Mouse (Mus musculus): Measurements from ENCODE around the gene Pdf. TPM values are rescaled to one million over a fixed set of nuclear protein-coding genes. Genes with fewer than 3 reads are reported as not detected.
"Not testable (repeated sequence)": the region's sequence is repeated elsewhere in the genome, so short reads cannot be mapped to it uniquely, and the experiment has no call there.

Pdf gene
- polyA plus RNA-seq, 1 experiment from 2014 or later: 45.8 TPM

DNA sequence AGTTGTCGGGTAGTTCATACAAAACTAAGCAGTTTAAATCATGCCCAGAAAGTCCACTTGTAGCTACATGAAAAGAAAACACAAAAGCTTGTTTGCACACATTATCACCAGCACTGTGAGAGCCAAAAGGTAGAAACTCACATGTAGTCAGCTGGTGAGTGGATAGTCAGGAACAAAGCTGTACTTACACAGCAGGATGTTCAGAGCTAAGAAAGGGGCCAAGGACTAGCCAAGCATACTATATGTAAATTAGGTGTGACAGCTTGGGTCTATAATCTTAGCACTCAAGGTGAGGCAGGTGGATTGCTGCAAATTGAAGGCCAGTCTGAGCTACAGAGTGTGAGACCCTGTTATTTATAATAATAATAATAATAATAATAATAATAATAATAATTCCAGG, 14.2 kb upstream of the Pdf start:
- peaks cover 25% of the 10 kb centered on the region for H3K36me3 ChIP-seq
- no peaks in the 10 kb centered on the region for H3K9me3 ChIP-seq (replicated peaks)
- no peak overlapping the region for H3K9ac ChIP-seq
- peaks cover 4% of the 10 kb centered on the region for H3K4me1 ChIP-seq
- H3K27ac ChIP-seq: no peak overlapping the region
- ATAC-seq (ENCODE audit: low FRiP score): no peak
- 92% methylated on average over 1 of the region's 1 CpGs for WGBS
- no peaks in the 10 kb centered on the region for H3K27me3 ChIP-seq
- no peak overlapping the region for H3K4me3 ChIP-seq
- H3K4me2 ChIP-seq (replicated peaks): no peak overlapping the region

DNA sequence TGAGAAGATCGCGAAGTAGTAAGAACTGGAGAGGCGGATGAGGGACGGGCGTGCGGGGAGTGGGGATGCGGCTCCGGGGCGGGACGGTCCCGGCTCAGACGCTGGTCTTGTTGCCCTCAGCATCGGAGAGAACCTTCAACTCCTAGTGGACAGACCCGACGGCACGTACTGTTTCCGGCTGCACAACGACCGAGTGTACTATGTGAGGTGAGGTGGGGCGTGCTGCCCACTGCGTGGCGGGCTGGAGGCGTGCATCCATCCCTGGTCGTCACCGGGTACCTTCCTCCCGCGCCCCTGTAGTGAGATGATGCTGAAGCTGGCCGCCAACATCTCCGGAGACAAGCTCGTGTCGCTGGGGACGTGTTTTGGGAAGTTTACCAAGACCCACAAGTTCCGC, 8.6 kb upstream of the Pdf start:
- Histone ChIP-seq H3K4me3 (peak overlapping the region; percentile 96), H3K27ac (no peak overlapping the region; the same call in 1 of the 2 replicates), H3K9ac (peak overlapping the region; percentile 87), H3K36me3 (peaks cover 49% of the 10 kb centered on the region), H3K4me2 (replicated peaks) (peak overlapping the region; percentile 97), H3K27me3 (no peaks in the 10 kb centered on the region), H3K9me3 (replicated peaks) (no peaks in the 10 kb centered on the region), H3K4me1 (peaks cover 22% of the 10 kb centered on the region)
- WGBS: under 1% methylated on average over 33 of the region's 33 CpGs
- peak; percentile 80 for ATAC-seq (ENCODE audit: low FRiP score)

DNA sequence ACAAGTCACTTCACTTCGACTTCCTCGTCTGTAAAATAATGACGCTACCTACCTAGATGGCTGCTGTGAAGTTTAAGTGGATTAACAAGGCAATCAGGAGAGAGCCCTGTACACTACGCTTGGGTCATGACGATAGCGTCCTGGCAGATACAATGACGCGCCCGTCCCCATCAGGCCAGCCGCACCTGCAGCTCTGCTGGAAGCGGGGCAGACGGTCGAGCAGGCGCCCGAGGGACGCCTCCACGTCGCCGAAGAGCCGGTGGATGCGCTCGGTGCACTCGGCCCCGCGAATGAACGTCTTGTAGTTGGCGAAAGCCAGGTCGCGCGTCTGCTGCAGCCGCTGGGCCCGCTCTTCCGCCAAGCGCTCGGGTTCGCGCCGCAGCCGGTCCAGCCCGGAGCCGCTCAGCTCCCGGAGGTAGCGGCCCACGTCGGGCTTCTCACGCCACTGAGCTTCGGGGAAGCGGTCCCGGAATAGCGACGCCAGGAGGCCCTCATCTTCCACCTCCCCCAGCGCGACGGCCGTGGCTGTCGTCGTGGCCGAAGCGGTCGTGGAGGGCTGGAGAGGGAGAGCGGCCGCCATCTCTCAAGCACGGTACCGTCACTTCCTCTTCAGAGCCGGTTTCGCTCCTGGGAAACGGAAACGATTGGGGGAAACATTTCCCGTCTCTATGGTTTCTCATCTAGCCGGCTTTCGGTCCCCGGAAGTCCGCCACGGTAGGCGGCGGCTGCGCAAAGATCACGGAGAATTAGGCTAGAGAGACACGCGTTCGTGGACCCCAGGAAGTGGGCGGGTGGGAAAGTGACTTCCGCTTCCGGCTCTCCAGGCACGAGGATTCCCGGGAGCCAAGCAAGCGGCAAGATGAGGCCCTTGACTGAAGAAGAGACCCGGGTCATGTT, 7.9 kb upstream of the Pdf start, which contains the start of the genes Cog8 and Nip7:
TSS of gene Cog8 (minus strand) at position 614 of the 897 bp plus-strand sequence.
TSS of gene Nip7 (plus strand) at position 802 of the 897 bp plus-strand sequence.
- WGBS: under 1% methylated on average over 88 of the region's 88 CpGs
- Histone ChIP-seq H3K9me3 (replicated peaks) (no peaks in the 10 kb centered on the region), H3K27me3 (no peaks in the 10 kb centered on the region), H3K36me3 (peaks cover 55% of the 10 kb centered on the region), H3K4me2 (replicated peaks) (peak within 1 kb of the TSS; percentile 97), H3K4me3 (peak within 1 kb of the TSS; percentile 96), H3K4me1 (peaks cover 22% of the 10 kb centered on the region), H3K9ac (peak within 1 kb of the TSS; percentile 87), H3K27ac (peak within 1 kb of the TSS; percentile 69)
- peak; percentile 95 for ATAC-seq (ENCODE audit: low FRiP score)

DNA sequence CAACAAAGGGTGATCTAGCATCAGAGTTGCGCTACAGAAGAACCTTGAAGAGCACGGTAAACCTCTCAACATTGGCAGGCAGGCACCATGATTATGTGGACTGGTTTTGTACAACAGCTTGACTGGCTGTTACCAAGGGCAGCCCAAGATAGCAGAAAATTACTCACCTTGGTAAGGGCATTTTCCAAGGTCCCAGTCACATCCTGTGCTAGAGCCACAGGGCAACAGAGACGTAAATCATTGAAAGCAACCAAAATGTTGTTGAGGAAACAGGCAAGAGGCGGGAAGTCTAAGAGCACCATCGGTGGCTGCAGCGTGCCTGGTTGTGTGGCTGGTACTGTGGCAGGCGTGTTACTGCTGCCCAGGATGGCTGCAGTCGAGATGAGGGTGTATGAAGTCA, 3.6 kb upstream of the Pdf start:
- Histone ChIP-seq H3K36me3 (peaks cover 53% of the 10 kb centered on the region), H3K27ac (no peak overlapping the region), H3K27me3 (no peaks in the 10 kb centered on the region), H3K9me3 (replicated peaks) (no peaks in the 10 kb centered on the region), H3K9ac (no peak overlapping the region), H3K4me2 (replicated peaks) (no peak overlapping the region), H3K4me1 (peaks cover 31% of the 10 kb centered on the region), H3K4me3 (no peak overlapping the region)
- WGBS: 97% methylated on average over 8 of the region's 8 CpGs
- ATAC-seq (ENCODE audit: low FRiP score): no peak

DNA sequence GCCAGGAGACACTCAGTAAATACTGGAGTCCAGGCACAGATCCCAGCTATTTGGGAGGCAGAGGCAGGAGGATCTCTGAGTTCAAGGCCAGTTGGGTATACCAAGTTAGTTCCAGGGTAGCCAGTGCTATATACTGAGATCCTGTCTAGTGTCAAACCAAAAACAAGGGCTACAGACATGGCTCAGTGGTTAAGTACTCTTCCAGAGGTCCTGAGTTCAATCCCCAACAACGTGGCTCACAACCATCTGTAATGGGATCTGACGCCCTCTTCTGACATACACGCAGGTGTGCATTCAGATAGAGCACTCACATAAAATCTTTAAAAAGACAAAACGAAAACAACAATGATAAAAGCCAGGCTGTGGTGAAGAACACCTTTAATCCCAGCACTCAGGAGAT, 1.1 kb upstream of the Pdf start:
- Histone ChIP-seq H3K9me3 (replicated peaks) (no peaks in the 10 kb centered on the region), H3K36me3 (peaks cover 78% of the 10 kb centered on the region), H3K27me3 (no peaks in the 10 kb centered on the region), H3K9ac (no peak overlapping the region), H3K4me3 (peak overlapping the region; percentile 87), H3K4me2 (replicated peaks) (peak overlapping the region; percentile 92), H3K4me1 (peaks cover 20% of the 10 kb centered on the region), H3K27ac (no peak overlapping the region)
- WGBS: 97% methylated on average over 4 of the region's 4 CpGs
- no peak for ATAC-seq (ENCODE audit: low FRiP score)

DNA sequence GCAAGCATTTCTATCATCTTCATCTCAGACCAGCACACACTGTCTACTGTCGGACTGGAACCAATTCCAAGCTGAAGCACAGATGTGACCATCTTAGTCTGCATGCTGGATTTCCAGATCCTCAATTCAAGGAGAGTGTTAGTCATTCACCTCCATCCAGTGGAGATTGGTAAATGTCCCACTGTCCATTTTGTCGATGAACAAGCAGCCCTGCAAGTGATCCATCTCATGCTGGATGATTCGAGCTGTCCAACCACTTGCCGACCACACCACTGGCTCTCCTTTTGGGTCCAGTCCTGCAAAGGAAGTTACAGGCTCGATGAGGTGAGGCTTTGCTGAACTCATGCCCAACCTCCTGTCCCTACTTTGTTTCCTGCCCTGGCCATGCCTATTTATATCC, 1.4 kb downstream of the Pdf start:
- no peak overlapping the region for H3K27ac ChIP-seq
- no peak overlapping the region for H3K9ac ChIP-seq
- H3K27me3 ChIP-seq: no peaks in the 10 kb centered on the region
- H3K4me3 ChIP-seq: no peak overlapping the region
- peaks cover 20% of the 10 kb centered on the region for H3K4me1 ChIP-seq
- H3K36me3 ChIP-seq: peaks cover 80% of the 10 kb centered on the region
- H3K9me3 ChIP-seq (replicated peaks): no peaks in the 10 kb centered on the region
- no peak for ATAC-seq (ENCODE audit: low FRiP score)
- WGBS: 91% methylated on average over 5 of the region's 5 CpGs
- H3K4me2 ChIP-seq (replicated peaks): peak overlapping the region; percentile 92; the same call in 1 of the 2 replicates

DNA sequence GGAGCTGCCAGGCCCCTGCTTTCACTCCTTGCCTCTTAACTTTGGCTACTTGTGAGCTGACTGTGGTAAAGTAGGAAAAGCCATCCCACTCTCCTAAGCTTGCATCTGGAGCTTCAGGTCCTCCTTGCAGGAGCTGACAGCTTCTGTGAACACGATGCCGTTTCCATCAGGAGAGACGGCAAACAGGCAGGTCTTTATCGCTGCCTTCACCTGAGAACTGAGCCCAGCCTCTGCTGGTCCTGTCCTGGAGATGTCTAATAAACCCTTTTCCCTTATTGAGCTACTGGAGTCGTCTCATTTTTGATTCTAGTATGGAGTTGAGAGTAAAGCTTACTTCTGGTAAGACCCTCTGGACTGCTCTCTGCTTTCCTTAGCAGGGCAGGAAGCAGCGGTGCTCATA, 2.9 kb downstream of the Pdf start:
- Histone ChIP-seq H3K27me3 (no peaks in the 10 kb centered on the region), H3K9ac (no peak overlapping the region), H3K4me3 (no peak overlapping the region), H3K9me3 (replicated peaks) (no peaks in the 10 kb centered on the region), H3K27ac (no peak overlapping the region), H3K36me3 (peaks cover 80% of the 10 kb centered on the region), H3K4me2 (replicated peaks) (no peak overlapping the region), H3K4me1 (peaks cover 20% of the 10 kb centered on the region)
- 93% methylated on average over 6 of the region's 6 CpGs for WGBS
- ATAC-seq (ENCODE audit: low FRiP score): no peak

DNA sequence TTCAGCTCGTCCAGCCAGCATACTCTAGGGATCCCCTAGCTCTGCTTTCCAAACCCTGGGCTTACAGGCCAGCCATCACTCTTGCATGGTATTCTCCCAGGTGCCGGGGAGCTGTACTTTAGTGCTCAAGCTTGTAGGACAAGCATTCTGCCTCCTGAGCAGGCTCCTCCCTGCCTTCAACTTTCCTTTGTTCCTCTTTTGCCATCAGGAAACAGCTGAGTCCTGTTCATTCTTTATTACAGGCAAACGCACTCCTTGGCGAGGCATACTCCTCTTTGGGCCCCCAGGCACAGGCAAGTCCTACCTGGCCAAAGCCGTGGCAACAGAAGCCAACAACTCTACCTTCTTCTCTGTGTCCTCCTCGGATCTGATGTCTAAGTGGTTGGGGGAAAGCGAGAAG, 7.8 kb downstream of the Pdf start:
- H3K27ac ChIP-seq: no peak overlapping the region
- 83% methylated on average over 7 of the region's 7 CpGs for WGBS
- H3K9me3 ChIP-seq (replicated peaks): no peaks in the 10 kb centered on the region
- ATAC-seq (ENCODE audit: low FRiP score): no peak
- no peaks in the 10 kb centered on the region for H3K4me1 ChIP-seq
- H3K36me3 ChIP-seq: peaks cover 83% of the 10 kb centered on the region
- no peak overlapping the region for H3K4me2 ChIP-seq (replicated peaks)
- no peak overlapping the region for H3K4me3 ChIP-seq
- no peaks in the 10 kb centered on the region for H3K27me3 ChIP-seq
- no peak overlapping the region for H3K9ac ChIP-seq

DNA sequence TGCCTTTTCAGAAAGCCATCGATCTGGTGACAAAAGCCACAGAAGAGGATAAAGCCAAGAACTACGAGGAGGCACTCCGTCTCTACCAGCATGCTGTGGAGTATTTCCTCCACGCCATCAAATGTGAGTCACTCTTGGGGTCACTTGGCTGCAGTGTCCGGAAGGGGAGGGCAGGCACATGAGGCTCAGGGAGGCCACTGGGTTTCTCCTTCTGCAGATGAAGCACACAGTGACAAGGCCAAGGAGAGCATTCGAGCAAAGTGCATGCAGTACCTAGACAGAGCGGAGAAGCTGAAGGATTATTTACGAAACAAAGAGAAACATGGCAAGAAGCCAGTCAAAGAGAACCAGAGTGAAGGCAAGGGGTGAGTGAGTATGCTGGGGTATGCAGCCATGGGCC, 11.8 kb downstream of the Pdf start:
- Histone ChIP-seq H3K4me3 (no peak overlapping the region), H3K9ac (no peak overlapping the region), H3K27ac (no peak overlapping the region), H3K4me2 (replicated peaks) (no peak overlapping the region), H3K36me3 (peaks cover 43% of the 10 kb centered on the region), H3K4me1 (peaks cover 18% of the 10 kb centered on the region), H3K9me3 (replicated peaks) (no peaks in the 10 kb centered on the region), H3K27me3 (no peaks in the 10 kb centered on the region)
- 90% methylated on average over 8 of the region's 8 CpGs for WGBS
- ATAC-seq (ENCODE audit: low FRiP score): no peak

DNA sequence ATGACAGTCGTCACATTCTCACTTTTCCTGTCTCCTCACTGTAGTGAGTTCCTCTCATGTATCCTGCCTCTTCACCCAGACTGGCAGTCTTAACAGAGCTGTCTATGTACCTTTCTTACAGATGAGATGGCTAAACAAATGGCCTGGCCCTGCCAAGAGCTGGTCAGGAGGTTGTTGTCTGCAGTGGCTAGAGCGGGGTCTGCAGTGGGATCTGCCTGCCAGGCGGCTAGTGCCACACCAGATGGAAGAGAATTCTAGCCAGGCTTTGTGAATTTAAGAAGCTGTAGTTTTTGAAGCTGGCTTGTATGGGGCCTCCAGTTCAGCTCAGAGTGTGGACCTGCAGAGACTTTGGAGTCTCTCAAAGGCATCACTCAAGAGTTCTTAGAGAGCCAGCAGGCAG, 12.8 kb downstream of the Pdf start:
- peaks cover 33% of the 10 kb centered on the region for H3K36me3 ChIP-seq
- no peak overlapping the region for H3K27ac ChIP-seq
- H3K27me3 ChIP-seq: no peaks in the 10 kb centered on the region
- 92% methylated on average over 3 of the region's 3 CpGs for WGBS
- H3K9me3 ChIP-seq (replicated peaks): no peaks in the 10 kb centered on the region
- ATAC-seq (ENCODE audit: low FRiP score): no peak
- no peak overlapping the region for H3K4me3 ChIP-seq
- peak overlapping the region; percentile 20; the same call in 1 of the 2 replicates for H3K9ac ChIP-seq
- H3K4me1 ChIP-seq: peaks cover 18% of the 10 kb centered on the region
- H3K4me2 ChIP-seq (replicated peaks): no peak overlapping the region

DNA sequence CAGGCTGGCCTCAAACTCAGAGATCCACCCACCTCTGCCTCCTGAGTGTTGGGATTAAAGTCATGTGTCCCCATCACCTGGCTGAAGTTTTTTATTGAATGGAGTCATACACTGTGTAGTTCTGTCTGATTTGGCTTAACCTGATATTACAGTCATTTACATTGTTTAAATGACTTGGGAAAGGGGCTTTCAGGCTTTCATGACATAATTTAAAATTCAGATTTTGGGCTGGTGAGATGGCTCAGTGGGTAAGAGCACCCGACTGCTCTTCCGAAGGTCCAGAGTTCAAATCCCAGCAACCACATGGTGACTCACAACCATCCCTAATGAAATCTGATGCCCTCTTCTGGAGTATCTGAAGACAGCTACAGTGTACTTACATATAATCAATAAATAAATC, 14.8 kb downstream of the Pdf start:
- Histone ChIP-seq H3K4me1 (peaks cover 18% of the 10 kb centered on the region), H3K36me3 (peaks cover 12% of the 10 kb centered on the region)
- H3K9ac ChIP-seq; ATAC-seq (ENCODE audit: low FRiP score); H3K4me3 ChIP-seq; H3K27me3 ChIP-seq; H3K4me2 ChIP-seq (replicated peaks); H3K9me3 ChIP-seq (replicated peaks); H3K27ac ChIP-seq: not testable (repeated sequence)
- 91% methylated on average over 2 of the region's 2 CpGs for WGBS

DNA sequence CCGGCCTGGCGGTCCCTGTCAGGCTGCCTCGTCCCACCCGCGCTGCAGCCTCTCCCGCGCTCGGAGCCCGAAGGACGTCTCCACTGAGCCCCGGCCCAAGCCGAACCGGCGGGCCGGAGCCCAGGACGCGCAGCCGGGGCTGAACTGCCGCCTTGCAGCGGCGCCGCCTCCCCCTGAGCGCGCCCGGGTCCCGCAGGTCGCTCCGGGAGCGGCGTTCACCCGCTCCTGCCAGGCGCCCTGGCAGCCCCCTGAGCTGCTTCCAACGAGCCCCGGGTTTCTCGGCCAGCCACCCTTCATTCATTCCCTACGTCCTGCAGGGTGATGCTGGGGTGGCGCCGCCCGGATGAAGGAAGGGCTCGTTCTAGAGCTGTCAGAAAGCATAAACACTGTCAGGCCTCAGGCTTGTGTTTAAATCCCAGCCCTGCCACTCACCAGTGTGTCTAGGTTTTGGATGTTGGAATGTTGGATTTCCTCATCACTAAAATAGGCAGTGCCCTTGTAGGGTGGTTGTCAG, 16.8 kb downstream of the Pdf start:
- ATAC-seq (ENCODE audit: low FRiP score): peak; percentile 58; the same call in 1 of the 2 replicates
- WGBS: under 1% methylated on average over 40 of the region's 40 CpGs
- H3K9ac ChIP-seq: peak overlapping the region; percentile 96

More for the DNA sequence above, 16.8 kb downstream of the Pdf start:
- Histone ChIP-seq H3K27me3 (no peaks in the 10 kb centered on the region), H3K27ac (peak overlapping the region; percentile 79), H3K36me3 (peaks cover 2% of the 10 kb centered on the region; the same call in 1 of the 2 replicates), H3K4me3 (peak overlapping the region; percentile 94), H3K4me1 (peaks cover 18% of the 10 kb centered on the region), H3K9me3 (replicated peaks) (no peaks in the 10 kb centered on the region), H3K4me2 (replicated peaks) (peak overlapping the region; percentile 76)

Measured in hindbrain, embryonic 12.5 days (tissue).